Mouse (Mus musculus): ENCODE data around the gene Magi1. TPM values are rescaled to one million over a fixed set of nuclear protein-coding genes. Genes with fewer than 3 reads are reported as not detected.

The Magi1 gene
- polyA plus RNA-seq, 1 experiment: 3.4 TPM

DNA sequence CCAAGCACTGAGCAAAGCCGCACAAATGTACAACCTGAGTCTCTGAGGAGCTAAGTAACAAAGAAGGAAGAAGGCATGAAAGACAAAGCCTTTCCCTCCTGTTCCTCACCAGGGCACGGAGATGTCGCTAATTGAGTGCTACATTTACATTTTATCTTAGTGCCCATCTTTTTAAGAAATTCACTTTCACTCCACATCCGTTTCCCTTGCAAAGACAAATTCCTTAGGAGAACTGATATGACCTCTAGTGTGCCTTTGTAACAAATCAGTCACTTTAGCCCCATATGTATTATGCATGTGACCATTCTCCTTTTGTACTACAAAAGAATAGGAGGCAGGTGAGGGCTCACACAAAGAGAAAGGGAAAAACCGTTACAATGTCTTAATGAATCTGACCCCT lies 360.4 kb downstream of the Magi1 start:
- Histone ChIP-seq H3ac (ENCODE audit: control insufficient read depth, insufficient read length) (no peak overlapping the region), H3K4me2 (ENCODE audit: low read depth) (no peak overlapping the region), H3K27me3 (ENCODE audit: control insufficient read depth, insufficient read depth, insufficient read length) (no peaks in the 10 kb centered on the region), H3K36me3 (ENCODE audit: control insufficient read depth, insufficient read depth) (no peaks in the 10 kb centered on the region), H3K4me3 (no peak overlapping the region), H3K79me2 (ENCODE audit: control insufficient read depth, insufficient read depth) (no peaks in the 10 kb centered on the region)
- TF ChIP-seq REST (IDR thresholded peaks at IDR 0.05; ENCODE audit: insufficient read depth, insufficient read length): no peak
- TF ChIP-seq MYOG (IDR thresholded peaks at IDR 0.05; ENCODE audit: control insufficient read depth in 1 of 3, insufficient read depth in 1 of 3, insufficient read length in 2 of 3, low read depth in 2 of 3): no peak
- TF ChIP-seq CEBPB (IDR thresholded peaks at IDR 0.05; ENCODE audit: insufficient read depth, poor library complexity, severe bottlenecking): no peak
- no peak for TF ChIP-seq MAX (IDR thresholded peaks at IDR 0.05; ENCODE audit: low read depth)
- no peak for TF ChIP-seq TCF12 (IDR thresholded peaks at IDR 0.05; ENCODE audit: insufficient read depth, poor library complexity, severe bottlenecking)

DNA sequence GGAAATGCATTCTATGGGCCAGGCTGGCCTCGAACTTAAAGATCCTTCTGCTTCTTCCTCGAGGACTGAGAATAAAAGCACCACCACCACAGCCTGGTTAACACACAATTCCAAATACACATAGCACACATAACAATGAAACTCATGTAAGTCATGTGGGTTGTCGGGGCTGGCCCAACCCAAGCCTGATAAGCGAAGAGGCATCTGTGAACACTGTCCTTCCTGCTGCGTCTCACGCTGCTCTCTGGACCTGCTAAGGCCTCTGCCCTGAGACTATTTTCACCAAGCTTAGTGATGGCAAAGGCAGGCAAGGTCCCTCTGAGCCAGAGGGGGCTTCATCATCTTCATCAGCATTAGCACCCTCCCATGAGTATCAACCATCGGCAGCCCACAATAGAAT lies 360.8 kb downstream of the Magi1 start:
- Histone ChIP-seq H3K79me2 (ENCODE audit: control insufficient read depth, insufficient read depth) (no peaks in the 10 kb centered on the region), H3ac (ENCODE audit: control insufficient read depth, insufficient read length) (no peak overlapping the region), H3K4me3 (no peak overlapping the region), H3K36me3 (ENCODE audit: control insufficient read depth, insufficient read depth) (no peaks in the 10 kb centered on the region), H3K4me2 (ENCODE audit: low read depth) (no peak overlapping the region), H3K27me3 (ENCODE audit: control insufficient read depth, insufficient read depth, insufficient read length) (no peaks in the 10 kb centered on the region)
- TF ChIP-seq MAX (IDR thresholded peaks at IDR 0.05; ENCODE audit: low read depth): no peak
- no peak for TF ChIP-seq MYOD1 (IDR thresholded peaks at IDR 0.05; ENCODE audit: control insufficient read depth in 1 of 3, insufficient read length in 2 of 3, low read depth in 2 of 3)
- TF ChIP-seq E2F4 (IDR thresholded peaks at IDR 0.05; ENCODE audit: insufficient read depth): no peak

GRCm38 (mm10) chr6:93913226-93913861 lies 370.4 kb downstream of the Magi1 start:
- TF ChIP-seq TCF3 (IDR thresholded peaks at IDR 0.05; ENCODE audit: insufficient read length, low read depth): no peak
- TF ChIP-seq CEBPB (IDR thresholded peaks at IDR 0.05; ENCODE audit: insufficient read depth, poor library complexity, severe bottlenecking): no peak
- TF ChIP-seq SRF (IDR thresholded peaks at IDR 0.05; ENCODE audit: control insufficient read depth, insufficient read length, low read depth): no peak
- no peak for TF ChIP-seq TCF12 (IDR thresholded peaks at IDR 0.05; ENCODE audit: insufficient read depth, poor library complexity, severe bottlenecking)
- TF ChIP-seq POLR2AphosphoS2 (IDR thresholded peaks at IDR 0.05; ENCODE audit: insufficient read length, low read depth): no peak
- no peak for TF ChIP-seq USF1 (IDR thresholded peaks at IDR 0.05; ENCODE audit: low read depth)
- TF ChIP-seq MYOD1 (IDR thresholded peaks at IDR 0.05; ENCODE audit: control insufficient read depth in 1 of 3, insufficient read length in 2 of 3, low read depth in 2 of 3): no peak
- no peak for TF ChIP-seq POLR2A (IDR thresholded peaks at IDR 0.05; ENCODE audit: insufficient read length, low read depth)
- no peak for TF ChIP-seq MYOG (IDR thresholded peaks at IDR 0.05; ENCODE audit: control insufficient read depth in 1 of 3, insufficient read depth in 1 of 3, insufficient read length in 2 of 3, low read depth in 2 of 3)
- no peak for TF ChIP-seq E2F4 (IDR thresholded peaks at IDR 0.05; ENCODE audit: insufficient read depth)
- TF ChIP-seq MAX (IDR thresholded peaks at IDR 0.05; ENCODE audit: low read depth): no peak
- H3K27me3 ChIP-seq (ENCODE audit: control insufficient read depth, insufficient read depth, insufficient read length): no peaks in the 10 kb centered on the region
- no peak overlapping the region for H3ac ChIP-seq (ENCODE audit: control insufficient read depth, insufficient read length)
- H3K79me2 ChIP-seq (ENCODE audit: control insufficient read depth, insufficient read depth): no peaks in the 10 kb centered on the region
- no peaks in the 10 kb centered on the region for H3K36me3 ChIP-seq (ENCODE audit: control insufficient read depth, insufficient read depth)
- no peak overlapping the region for H3K4me3 ChIP-seq
- no peak overlapping the region for H3K4me2 ChIP-seq (ENCODE audit: low read depth)

GRCm38 (mm10) chr6:93912582-93913225 lies 371.0 kb downstream of the Magi1 start:
- no peak overlapping the region for H3K4me2 ChIP-seq (ENCODE audit: low read depth)
- no peak for TF ChIP-seq SRF (IDR thresholded peaks at IDR 0.05; ENCODE audit: control insufficient read depth, insufficient read length, low read depth)
- TF ChIP-seq MYOD1 (IDR thresholded peaks at IDR 0.05; ENCODE audit: control insufficient read depth in 1 of 3, insufficient read length in 2 of 3, low read depth in 2 of 3): no peak
- no peak for TF ChIP-seq POLR2A (IDR thresholded peaks at IDR 0.05; ENCODE audit: insufficient read length, low read depth)
- TF ChIP-seq POLR2AphosphoS2 (IDR thresholded peaks at IDR 0.05; ENCODE audit: insufficient read length, low read depth): no peak
- no peak for TF ChIP-seq CEBPB (IDR thresholded peaks at IDR 0.05; ENCODE audit: insufficient read depth, poor library complexity, severe bottlenecking)
- TF ChIP-seq REST (IDR thresholded peaks at IDR 0.05; ENCODE audit: insufficient read depth, insufficient read length): no peak
- H3K36me3 ChIP-seq (ENCODE audit: control insufficient read depth, insufficient read depth): no peaks in the 10 kb centered on the region
- no peak overlapping the region for H3K4me3 ChIP-seq
- no peaks in the 10 kb centered on the region for H3K27me3 ChIP-seq (ENCODE audit: control insufficient read depth, insufficient read depth, insufficient read length)
- H3ac ChIP-seq (ENCODE audit: control insufficient read depth, insufficient read length): no peak overlapping the region
- no peaks in the 10 kb centered on the region for H3K79me2 ChIP-seq (ENCODE audit: control insufficient read depth, insufficient read depth)

DNA sequence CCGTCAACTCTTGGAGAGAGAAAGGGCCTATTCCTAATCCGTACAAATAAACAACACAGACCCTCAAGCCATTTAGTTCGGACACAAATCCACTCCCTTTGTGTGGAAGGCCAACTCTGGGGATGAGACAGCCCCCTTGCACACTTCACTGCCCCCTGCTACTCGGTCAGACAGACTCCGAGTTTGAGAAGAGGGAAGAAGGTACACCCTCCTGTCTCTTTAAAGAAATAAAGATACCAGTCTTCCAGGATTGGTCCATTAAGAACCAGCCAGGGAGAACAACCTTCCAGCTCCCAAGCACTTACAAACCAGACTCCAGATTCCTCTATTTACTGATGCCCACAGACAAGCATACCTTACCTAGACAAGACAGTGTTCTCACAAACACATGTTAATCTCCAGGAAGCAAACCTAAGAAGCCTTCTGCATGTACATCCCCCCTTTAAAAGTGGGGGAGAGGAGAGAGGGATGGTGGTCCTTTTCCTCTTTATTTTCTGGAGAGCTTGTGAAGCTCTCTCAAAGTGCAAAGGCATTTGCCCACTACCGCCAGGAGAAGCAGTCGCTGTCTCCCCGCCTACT lies 371.6 kb downstream of the Magi1 start:
- H3K27me3 ChIP-seq (ENCODE audit: control insufficient read depth, insufficient read depth, insufficient read length): no peaks in the 10 kb centered on the region
- TF ChIP-seq POLR2A (IDR thresholded peaks at IDR 0.05; ENCODE audit: insufficient read length, low read depth) (no peak), REST (IDR thresholded peaks at IDR 0.05; ENCODE audit: insufficient read depth, insufficient read length) (no peak), TCF12 (IDR thresholded peaks at IDR 0.05; ENCODE audit: insufficient read depth, poor library complexity, severe bottlenecking) (no peak), MAX (IDR thresholded peaks at IDR 0.05; ENCODE audit: low read depth) (no peak), MYOD1 (IDR thresholded peaks at IDR 0.05; ENCODE audit: control insufficient read depth in 1 of 3, insufficient read length in 2 of 3, low read depth in 2 of 3) (no peak), CEBPB (IDR thresholded peaks at IDR 0.05; ENCODE audit: insufficient read depth, poor library complexity, severe bottlenecking) (no peak), E2F4 (IDR thresholded peaks at IDR 0.05; ENCODE audit: insufficient read depth) (no peak), USF1 (IDR thresholded peaks at IDR 0.05; ENCODE audit: low read depth) (no peak), SRF (IDR thresholded peaks at IDR 0.05; ENCODE audit: control insufficient read depth, insufficient read length, low read depth) (no peak), MYOG (IDR thresholded peaks at IDR 0.05; ENCODE audit: control insufficient read depth in 1 of 3, insufficient read depth in 1 of 3, insufficient read length in 2 of 3, low read depth in 2 of 3) (no peak), TCF3 (IDR thresholded peaks at IDR 0.05; ENCODE audit: insufficient read length, low read depth) (no peak), POLR2AphosphoS2 (IDR thresholded peaks at IDR 0.05; ENCODE audit: insufficient read length, low read depth) (no peak)
- H3ac ChIP-seq (ENCODE audit: control insufficient read depth, insufficient read length): no peak overlapping the region
- no peaks in the 10 kb centered on the region for H3K36me3 ChIP-seq (ENCODE audit: control insufficient read depth, insufficient read depth)
- H3K4me2 ChIP-seq (ENCODE audit: low read depth): no peak overlapping the region
- H3K79me2 ChIP-seq (ENCODE audit: control insufficient read depth, insufficient read depth): no peaks in the 10 kb centered on the region
- no peak overlapping the region for H3K4me3 ChIP-seq

Measured in myocyte (in vitro differentiated cells).